Mouse (Mus musculus) regulatory T cell (primary cell): ENCODE data around the gene H3f3a.

ENCODE experiments used
- in situ Hi-C: fragments of 300-600 bp; cut with MboI, MseI; formaldehyde crosslinking; loops from one replicate; pipeline ENCODE4 v1.15.1; 2025; ENCODE audit warnings: high pct_unique_total_duplicates

The H3f3a gene

GRCm38 (mm10) chr1:180762679-180763078 is 51.1 kb downstream of the H3f3a start:
- in situ Hi-C loops = loop anchor here (5.0 kb wide), 2 partner anchors 45 to 345 kb away; no protein-coding TSS in a partner anchor

GRCm38 (mm10) chr1:180762180-180762579 is 51.6 kb downstream of the H3f3a start:
- in situ Hi-C loops = loop anchor here (5.0 kb wide), 2 partner anchors 45 to 345 kb away; no protein-coding TSS in a partner anchor

DNA sequence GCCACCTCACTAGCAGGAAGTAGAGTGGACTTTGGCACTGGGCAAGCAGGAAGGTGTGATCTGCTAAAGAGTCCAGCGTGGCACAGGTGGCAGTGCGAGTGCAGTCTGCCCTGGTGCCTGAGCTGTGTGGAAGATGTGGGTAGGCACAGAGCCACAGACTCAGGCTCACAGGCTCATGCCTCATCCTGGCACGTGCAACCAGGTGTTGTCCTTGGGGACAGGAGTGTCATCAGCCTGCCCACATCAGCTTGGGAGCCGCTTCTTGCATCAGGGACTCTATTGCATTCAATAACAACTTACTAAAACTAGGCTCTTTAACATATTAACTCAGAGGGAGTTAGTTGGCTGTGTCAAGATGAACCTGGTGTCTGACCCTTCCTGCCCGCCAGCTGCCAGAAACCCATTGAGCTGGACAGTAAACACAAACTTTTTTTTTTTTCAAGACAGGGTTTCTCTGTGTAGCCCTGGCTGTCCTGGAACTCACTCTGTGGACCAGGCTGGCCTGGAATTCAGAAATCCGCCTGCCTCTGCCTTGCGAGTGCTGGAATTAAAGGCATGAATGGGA is 55.7 kb downstream of the H3f3a start:
- in situ Hi-C loops = no loop called here

- in situ Hi-C loops = no loop called here
These were observed 56.3 kb downstream of the H3f3a start for GRCm38 (mm10) chr1:180757252-180757955.

DNA sequence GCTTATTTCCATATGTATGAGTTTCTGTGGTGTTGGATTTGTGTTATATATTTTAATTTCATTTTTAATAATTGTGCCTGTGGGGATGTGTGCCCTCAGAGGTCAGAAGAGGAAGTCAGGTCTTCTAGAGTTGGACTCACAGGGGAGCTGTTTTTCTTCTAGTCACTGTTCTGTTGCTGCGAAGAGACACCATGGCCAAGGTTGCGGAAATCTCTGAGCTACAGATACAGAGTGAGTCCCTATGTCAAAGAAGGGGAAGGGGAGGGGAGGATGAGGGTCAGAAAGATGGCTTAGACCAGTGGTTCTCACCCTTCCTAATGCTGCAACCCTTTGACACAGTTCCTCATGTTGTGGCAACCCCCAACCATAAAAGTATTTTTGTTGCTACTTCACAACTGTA is 57.0 kb downstream of the H3f3a start:
- in situ Hi-C loops = no loop called here

DNA sequence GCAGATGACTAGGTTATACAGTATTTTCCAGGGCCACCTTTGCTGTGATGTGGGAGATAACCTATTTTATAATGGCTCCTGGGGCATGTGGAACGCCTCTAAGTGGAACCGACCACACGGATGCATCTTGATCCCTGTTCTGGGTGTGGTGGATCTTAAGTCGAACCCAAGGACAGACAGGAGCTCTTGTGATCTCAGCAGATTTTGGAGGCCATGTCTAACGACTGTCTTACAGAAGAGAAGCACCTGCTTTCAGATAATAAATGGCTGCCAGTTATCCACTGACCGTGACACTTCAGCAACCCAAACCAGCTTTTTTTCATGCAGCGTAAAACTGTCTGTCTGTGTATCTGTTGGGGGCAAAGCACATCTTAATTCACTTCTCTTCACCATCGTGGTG is 59.4 kb downstream of the H3f3a start:
- in situ Hi-C loops = no loop called here

DNA sequence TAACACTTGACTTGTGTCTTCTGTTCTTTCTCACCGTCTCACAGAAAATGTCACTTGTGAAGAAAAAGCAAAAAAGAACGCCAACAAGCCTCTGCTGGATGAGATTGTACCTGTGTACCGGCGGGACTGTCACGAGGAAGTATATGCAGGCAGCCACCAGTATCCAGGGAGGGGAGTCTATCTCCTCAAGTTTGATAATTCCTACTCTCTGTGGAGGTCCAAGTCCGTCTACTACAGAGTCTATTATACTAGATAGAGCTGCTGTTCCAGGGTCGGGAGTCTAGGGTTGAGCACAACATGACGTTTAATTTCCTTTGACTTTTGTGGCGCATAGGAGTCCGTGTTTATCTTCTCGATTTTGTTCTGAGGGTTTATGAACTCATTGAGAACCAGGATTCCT is 61.6 kb downstream of the H3f3a start:
- in situ Hi-C loops = no loop called here
